Mouse (Mus musculus) brain, embryonic 18.5 days (tissue): ENCODE data around the gene Ppp1r14c.

Source experiments
- DNase-seq: peaks from one replicate; pipeline ENCODE4 v3.0.0-alpha.2; 2012; ENCODE audit warnings: low read depth, low spot score

Gene Ppp1r14c

DNA sequence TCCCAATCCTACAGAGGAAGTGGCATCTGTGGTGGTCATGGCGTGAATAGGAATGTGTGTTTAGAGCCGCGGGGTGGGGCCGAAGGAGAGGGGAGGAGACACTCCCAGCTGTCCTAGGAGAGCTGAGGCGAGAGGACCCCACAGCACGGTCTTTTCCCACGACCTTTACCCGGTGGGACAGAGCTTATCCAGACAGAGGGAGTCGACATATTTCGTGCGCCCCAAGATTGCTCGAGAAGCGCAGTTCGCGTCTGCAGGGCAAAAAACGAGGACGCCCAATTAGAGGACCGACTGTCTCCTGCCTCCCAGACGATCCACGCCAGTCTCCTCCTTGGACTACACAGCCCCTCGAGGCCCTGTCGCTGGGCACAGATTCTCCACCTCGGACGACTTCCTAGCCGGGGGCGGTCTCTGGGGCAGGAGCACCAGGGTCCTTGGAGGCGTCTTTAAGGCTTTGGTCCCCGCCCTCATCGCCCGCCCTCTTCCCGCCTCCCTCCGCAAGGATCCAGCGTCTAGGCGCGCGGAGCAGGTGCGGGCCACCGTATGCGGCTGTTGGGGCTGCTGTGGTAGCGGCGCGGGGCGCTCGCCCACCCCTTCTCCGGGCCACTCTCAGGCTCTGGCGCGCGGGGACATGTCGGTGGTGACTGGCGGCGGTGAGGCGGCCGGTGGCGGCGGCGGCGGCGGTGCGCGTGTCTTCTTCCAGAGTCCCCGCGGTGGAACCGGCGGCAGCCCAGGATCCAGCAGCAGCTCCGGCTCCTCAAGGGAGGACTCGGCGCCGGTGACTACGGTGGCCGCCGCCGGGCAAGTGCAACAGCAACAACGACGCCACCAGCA, at the start of gene Ppp1r14c:
Gene Ppp1r14c, plus strand, starts transcription at position 22 of the 834 bp plus-strand sequence.
- DNase-seq = peak; percentile 39

DNA sequence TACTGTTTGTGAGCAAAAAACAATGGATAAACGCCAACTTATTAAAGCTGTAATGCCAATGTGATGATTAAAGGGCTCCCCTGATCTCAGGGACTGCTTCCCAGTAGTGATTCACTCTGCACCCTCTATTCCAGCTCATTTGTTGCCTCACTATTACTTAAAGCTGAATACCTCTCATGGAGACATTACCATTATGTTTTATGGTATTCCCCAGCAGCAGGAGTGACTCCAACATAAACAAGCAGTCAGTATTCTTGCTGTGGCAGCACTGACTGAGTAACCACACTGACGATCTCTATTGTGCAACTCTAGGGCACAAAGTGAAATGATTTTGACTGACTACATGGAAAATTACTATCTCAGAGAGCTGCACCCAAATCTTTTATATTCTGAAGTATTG, 44.5 kb upstream of the Ppp1r14c start:
- DNase-seq = no peak

DNA sequence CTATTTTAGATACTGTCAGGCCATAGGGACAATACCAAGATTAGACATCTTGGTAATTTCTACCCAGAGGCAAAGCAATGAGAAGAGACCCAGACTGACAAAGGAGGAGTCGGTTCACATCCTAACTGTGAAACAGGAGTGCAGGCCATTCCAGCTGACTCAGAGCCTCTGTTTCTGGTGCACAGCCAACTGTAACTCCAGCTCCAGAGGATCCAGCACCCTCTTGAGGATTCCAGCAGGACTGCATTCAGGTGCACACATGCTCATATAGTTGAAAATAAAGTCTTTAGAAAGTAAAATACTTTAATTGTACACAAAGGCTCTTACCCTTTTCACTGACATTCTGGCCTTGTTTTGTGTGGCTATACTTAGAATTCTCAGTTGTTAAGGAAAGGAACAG, 40.4 kb upstream of the Ppp1r14c start:
- no peak for DNase-seq

DNA sequence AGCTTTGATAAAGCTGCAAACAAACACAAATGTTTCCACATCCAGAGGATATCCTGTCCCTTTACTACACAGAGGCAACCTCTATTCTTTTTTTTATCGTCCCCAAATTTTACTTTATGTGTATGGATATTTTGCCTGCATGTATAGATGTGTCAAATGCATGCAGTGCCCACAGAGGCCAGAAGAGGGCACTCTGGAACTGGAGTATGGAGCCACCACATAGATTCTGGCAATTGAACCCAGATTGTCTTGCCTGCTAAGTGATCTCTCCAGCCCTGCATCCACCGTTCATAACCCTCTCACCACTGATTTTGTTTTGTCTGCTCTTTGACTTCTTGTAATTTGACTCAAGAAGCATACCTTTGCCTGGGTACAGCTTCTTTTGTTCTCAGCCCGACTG, 33.0 kb upstream of the Ppp1r14c start:
- DNase-seq = peak; percentile 37

DNA sequence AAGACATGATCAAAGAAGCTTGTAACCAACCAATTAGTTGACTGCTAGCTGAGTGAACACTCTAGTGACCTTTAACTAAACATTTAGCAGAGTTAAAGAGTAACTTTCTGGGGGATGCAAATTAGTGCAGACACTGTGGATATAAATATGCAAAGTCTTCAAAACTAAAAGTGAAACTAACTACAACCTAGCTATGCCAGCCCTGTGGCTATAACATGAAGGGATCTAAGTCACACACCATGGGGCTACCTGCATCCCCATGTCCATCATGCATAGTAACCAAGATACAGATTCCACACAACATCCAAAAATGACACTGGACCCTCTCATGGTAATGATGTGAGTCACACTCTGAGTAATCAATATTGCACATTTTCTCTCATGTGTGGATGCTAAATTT, 31.3 kb upstream of the Ppp1r14c start:
- DNase-seq = no peak

DNA sequence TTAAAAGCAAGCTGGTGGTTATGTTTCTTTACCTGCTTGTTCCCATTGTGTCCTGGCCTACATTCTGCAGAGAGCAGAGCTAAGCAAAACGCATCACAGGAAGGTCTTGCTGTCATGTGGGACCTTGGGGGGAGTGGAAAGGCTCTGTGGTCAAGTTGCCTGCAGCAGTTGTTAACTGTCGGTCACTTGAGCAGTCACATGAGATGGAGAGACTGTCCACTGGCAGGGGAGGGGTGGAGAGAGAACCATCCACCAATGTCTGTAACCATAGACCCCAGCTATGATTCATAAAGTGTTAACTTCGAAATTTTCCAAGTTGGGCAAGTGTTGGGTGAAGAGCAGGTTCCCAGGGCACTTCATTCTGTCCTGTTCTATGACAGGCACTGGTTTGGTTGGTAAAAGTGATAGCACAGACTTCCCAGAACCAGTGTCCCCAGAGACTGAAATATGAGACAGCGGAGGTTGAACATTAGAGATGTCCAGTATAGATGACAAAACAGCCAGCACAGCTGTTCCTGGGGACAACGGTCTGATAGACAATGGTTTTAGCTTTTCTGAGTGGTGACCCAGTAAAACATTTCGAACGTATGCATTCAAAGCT, 29.0 kb upstream of the Ppp1r14c start:
- DNase-seq = no peak

DNA sequence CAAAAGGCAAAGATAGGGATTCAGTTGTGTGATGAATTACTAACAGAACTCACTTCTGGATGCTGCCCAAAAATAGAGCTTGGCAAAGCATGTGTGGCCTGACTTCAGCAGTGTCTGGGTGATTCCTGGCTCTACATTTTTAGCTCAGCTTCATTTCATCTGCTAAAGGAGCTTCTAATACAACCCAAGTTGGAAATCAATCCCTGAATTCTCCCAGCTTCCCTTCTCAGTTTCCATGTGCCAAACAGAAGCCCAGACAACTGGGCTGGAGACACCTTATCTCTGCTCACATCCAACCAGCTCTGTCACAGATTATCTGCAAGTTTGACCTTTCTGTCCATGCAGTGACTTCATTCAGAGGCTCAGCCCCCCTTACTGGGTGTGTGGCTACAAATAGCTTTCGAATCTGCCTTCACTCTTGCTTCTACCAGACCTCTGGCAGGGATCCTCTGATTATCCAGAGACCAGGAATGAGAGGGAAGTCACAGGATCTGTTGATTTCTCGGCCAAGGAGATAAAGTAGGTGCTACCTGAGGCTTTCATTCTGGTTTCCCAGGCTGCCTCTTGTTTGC, 28.4 kb upstream of the Ppp1r14c start:
- DNase-seq = no peak

DNA sequence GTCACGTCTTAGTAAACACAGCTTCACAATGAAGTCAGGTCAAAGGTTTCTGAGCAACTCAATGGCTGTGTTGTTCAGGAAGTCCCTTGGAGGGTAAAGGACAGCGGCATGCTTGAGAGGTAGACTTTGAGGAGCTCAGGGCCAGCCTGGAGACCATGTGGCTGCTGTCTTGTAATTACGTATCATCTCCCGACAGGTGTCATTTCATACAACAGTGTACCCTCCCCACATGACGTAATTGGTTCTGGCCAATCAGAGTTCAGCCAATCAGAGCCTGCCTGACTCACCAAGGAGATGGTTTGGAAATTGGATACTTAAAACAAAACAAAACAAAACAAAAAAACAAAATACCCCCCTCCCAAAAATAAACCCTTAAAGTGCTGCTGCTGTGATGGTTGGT, 20.2 kb upstream of the Ppp1r14c start:
- DNase-seq = no peak

DNA sequence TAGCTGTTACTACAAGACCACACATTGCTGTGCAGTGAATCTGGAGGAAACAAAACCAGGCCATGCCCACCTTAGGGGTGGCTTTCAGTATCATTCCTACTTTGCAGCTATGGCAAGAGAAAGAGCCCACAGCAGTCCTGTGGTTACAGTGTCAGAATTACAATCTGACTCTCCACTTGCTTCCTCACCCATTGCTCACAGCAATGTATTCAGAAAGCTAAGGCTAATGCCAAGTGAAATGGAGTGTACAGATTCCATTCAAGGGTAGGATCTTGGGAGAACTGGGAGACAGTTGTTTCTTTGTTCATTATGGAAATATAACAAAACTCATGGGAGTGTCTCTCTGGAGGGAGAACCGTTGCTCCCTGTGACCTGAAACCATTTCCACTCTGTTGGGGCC, 6.3 kb upstream of the Ppp1r14c start:
- DNase-seq = no peak

DNA sequence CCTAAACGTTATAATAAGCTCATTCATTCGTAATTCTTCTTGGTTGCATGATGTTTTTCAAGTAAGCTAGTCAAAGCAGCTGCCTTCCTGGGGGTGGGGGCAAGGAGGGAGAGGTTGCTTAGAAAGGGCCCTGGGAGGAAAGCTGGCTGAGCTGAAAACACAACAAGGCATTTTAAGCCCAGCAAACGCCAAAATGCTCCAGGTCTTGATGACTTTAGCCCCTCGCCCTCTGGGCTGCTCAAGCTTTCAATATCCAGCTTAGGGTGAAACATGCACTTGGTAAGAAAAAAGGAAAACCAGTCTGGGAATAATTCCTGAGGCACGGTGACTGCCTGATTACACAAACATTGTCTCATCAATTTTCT, 204 bp upstream of the Ppp1r14c start:
- DNase-seq = no peak

DNA sequence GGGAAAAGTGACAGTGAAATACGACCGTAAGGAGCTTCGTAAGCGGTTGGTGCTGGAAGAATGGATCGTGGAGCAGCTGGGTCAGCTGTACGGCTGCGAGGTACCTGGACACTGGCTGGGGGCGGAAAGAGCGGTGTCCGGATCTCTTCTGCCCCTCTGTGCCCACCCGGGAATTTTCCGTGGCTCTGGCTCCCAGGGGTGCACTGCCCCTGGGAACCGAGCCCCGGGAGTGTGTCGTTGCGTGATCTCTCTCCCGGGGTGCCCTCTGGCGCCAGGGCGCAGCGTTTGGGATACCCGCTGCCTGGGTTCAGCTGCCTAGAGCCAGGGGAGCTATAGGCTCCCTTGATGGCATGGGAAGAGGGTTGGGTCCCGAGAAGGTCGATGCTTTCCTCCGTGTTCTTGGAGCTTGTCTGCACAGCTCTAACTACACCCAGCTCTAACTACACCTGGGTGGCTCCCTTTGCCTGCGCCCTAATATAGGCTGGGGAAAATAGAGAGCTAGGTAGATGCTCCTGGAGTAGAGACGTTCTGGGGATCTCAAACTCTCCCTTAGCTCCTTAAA, 1.1 kb downstream of the Ppp1r14c start:
- DNase-seq = no peak

DNA sequence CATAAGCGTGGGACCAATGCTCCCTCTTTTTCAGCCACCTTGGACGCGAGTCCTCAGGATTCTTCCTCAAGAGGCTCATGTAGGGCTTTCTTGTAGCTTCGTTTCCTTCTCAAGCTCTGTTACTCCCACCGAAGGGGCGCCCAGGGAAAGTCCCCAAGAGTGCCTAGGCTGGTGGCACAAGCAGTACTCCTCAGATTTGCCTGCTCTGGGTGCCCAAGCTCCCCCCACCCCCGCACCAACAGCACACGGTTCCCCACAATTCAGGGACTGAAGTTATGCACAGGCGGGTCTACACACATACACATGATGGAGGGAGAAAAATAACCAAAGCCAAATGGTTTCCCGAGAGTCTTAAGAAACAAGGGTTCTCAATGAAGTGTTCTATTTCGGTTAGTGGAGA, 1.6 kb downstream of the Ppp1r14c start:
- no peak for DNase-seq

DNA sequence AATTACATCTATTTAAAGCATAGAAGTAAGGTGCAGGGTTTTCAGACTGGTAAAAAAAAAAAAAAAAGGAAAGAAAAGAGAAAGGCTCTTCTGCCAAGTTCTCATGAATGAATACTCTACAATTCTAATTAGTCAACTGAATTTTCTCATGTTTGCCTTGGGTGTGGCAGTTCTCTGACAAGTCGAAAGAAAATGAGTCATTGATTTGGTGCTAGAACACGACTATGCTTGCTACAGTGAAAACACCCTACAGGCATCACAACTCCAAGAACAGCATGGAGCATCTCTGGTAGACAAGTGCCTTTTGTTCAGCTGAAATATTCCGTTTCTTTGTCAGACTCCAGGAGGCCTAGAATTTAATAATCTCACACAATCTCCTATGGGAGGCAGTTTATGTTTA, 17.3 kb downstream of the Ppp1r14c start:
- DNase-seq = no peak

DNA sequence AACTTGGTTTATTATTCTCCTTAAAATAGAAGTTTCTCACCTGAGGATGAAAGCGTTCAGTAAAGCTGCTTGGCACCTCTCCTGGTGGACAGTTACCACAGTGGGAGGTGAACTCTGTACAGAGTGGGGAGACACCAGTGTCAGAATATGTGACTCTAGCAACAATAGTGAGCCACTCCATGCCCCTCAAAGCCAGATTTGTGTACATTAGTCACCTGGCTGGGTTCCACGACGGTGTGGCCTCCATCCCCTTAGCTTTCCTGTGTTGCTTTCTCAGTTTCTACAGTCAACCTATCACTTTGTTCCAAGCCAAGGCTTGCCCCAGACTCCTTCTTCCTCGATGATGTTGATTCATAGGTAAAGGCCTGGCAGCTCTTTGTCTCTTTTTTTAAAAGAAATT, 26.4 kb downstream of the Ppp1r14c start:
- DNase-seq = no peak

DNA sequence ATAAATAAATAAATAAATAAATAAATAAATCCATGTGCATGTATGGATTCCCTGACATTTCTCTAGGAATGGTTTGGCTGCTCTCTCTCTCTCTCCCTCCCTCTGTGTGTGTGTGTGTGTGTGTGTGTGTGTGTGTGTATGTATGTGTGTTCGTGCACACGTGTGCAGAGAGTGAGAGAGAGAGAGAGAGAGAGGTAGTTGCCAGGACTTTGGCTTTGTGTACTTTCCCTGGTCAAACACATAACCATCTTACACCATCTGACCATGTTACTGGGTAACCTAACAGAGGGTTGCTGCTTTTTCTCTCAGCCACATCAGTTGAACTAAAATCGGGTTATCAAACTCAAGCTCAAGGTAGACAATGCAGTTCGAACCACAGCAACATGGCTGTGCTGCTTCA, 27.7 kb downstream of the Ppp1r14c start:
- DNase-seq = no peak

DNA sequence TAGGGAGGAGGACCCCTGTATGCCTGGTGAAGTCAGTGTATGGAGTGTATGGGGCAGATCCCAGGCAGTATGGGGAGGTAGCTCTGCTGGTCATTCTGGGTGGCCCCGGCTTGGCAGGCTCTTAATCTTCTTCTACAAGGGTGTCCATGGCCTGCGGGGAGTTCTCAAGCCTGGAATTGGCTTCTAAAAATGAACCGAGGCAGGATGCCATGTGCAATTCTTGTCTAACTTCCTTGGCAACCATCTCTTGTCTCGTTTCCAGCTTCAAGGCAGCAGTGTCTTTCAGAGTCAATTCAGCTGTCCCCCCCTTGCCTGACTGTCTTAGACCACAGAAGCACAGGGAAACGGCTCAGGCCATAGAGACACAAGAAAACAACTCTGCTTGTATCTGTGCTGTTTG, 28.3 kb downstream of the Ppp1r14c start:
- no peak for DNase-seq

DNA sequence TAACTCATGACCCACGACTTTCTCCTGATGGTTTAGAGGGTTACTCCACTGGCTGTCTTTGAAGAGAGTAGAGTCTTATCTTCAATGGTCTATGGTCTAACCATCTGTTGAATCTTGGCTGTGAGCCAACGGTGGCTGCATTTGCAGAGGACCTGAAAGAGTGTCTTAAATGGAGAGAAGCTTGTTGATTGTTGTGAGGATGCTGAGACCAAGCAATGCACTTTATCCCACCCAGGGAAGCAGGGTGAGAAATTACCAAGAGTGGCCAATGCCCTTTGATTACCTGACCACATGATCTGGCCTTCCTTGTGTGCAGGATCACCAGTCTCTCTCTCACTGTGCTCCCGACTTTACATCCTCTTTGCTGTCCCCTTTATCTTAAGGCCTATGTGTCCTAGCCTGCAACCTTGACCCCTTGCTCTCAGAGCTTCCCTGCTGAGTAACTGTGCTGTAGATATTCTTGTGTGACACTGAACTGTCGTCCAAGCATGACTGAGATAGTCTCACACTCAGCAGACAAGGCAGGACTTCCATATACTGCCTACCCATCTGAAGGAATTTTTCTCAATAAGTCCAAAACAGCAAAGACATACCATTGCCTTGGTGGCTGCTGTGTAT, 28.9 kb downstream of the Ppp1r14c start:
- DNase-seq = no peak

DNA sequence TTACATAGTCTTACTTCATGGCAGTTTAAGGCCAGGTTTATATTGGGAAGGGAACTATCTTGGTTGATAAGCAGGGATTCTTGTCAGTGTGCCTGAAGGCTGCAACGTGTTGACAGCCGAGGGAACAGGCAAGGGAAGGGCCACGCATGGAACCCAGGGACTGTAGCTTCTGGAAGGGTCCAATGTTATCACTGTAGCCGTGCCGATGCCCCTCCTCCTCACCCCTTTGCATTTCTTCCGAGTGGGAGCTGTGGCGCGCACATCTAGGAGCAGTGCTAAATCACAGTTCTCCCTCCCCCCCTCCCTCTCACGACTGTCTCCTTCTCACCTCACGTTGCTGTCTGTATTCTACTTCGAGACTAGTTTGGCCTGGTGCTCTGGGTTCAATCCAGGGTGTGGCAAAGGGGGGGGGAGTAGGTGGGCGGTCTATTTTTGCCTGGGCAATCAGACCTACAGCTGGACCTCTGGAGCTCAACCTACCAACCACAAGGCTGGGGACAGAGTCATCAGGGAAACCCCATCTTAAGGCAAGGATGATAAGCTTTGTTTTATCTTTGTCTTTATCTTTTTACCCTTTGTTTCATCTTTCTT, 29.6 kb downstream of the Ppp1r14c start:
- no peak for DNase-seq

DNA sequence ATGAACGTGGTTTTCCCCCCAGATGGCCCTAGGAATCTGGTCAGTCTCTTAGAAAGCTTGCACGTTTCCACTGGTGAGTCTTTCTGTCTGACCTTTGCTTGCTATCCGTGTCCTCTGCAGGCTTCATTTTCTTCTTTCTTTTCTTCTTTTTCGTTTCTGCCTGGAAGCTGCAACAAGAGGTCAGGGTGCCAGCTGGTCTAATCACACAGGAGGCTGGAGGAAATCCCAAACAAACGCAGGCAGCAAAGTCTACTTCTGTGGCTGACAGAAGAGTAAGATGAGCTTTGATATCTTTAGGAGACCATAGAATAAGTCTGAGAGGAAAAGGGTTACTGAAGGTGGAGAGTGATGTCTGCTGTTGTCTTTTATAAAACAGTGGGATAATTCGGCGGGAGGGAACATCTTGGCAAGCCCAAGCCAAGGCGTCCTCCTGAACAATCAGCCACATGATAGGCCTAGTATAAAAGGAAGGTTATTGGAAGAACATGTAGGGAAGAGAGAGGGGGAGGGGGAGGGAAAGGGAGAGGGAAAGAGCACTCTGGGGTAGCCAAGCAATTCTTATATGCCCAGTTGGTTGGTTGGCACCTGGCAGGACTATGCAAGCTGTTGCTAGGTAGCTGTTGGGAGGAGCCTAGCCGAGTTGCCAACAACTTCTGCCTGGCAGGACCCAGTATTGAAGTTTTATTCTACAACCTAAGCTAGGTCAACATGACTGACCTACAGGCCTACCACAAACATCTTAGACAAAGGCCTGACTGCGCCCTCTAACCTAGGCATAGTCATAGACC, 30.3 kb downstream of the Ppp1r14c start:
- no peak for DNase-seq

DNA sequence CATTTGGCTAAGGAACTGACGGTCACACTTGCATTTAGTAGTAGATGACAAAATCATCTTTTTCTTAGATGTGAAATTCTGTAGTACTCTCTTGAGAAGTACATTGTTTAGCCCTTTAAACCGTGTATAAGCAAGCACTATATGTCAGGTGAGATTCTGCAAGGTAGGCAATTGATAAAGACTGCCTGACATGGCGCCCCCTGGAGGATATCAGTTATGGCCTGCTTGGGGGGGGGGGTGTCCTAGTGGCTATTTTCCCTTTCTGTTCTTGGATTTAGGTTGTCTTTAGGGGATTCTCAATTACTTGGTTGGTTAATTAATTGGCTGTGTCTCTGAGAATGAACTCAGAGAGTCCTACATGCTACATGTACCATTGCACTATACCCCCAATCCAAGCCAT, 31.5 kb downstream of the Ppp1r14c start:
- no peak for DNase-seq

DNA sequence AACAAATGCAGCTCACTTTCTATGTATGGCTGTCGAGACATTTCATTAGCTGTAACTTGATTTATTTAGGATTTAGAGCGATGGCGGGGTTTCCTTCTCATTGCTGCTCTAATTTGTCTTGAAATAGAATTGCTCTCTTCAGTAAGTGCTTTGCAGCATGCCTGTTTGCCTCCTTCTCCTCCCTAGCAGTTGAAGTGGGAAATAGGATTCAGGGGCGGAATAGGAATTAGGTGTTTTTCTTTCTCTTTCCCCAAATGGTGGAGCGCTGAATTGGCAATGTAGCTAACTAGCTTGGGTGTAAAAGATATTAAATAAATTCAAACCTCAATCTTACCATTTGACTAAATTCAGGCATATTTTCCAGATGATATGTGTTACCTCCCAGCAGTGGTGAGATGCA, 32.2 kb downstream of the Ppp1r14c start:
- no peak for DNase-seq
